Mouse (Mus musculus): ENCODE results near the gene Gm10553. TPM values are rescaled to one million over a fixed set of nuclear protein-coding genes. Genes with fewer than 3 reads are reported as not detected.

Gm10553 gene
- not detected in 2 replicates for polyA plus RNA-seq (2012; rRNA removed)

GRCm38 (mm10) chr1:85099864-85100263 lies at the start of gene Gm10553:
Gene Gm10553, plus strand, starts transcription at chr1:85100164.

DNA sequence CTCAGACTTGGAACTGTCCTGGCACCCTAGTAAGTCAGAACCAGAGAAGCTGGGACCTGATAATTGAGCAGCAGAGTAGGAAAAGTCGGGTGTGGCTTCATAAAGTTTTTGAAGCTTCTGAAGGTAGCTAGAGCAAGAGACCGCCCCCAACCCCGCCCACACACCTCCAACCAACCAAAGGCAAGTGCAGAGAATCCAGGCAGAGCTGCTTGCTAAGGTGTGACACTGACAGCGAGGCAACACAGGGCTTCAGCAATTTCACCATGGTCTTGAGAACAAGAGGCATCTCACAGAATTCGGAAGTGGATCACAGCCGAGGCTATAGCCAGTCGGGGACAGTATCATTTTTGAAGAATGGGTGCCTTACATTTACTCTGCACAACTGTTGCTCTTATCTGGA lies 9.8 kb downstream of the Gm10553 start, which contains the start of gene A530032D15Rik:
A530032D15Rik (minus strand) TSS at position 101 of the 400 bp plus-strand sequence.

Other genes with a start within 250 kb of the Gm10553 start
- gene Slc16a14, start 165.0 kb upstream of the Gm10553 start, polyA plus RNA-seq (2012; rRNA removed) = not detected in 2 replicates
- 0.02 TPM in 1 of 2 replicates, not detected in the other for gene A530032D15Rik, start 9.7 kb downstream of the Gm10553 start, polyA plus RNA-seq (2012; rRNA removed)
- gene C130026I21Rik, start 170.4 kb downstream of the Gm10553 start, polyA plus RNA-seq (2012; rRNA removed) = 0.12 and 0.19 TPM in 2 replicates